Mouse (Mus musculus) embryonic facial prominence, embryonic 11.5 days (tissue): Measurements from ENCODE around the gene Grem1. TPM values are rescaled to one million over a fixed set of nuclear protein-coding genes. Genes with fewer than 3 reads are reported as not detected.

Experiments
- ATAC-seq: fragments of 200-750 bp; cut with Nextera tagmentation; replicated peaks from 2 replicates; pipeline ENCODE4 v1.8.0; 2017; ENCODE audit warnings: low read depth; ENCODE audit not compliant: insufficient number of reproducible peaks, low FRiP score, low TSS enrichment
- DNase-seq: peaks from one replicate; pipeline ENCODE4 v3.0.0-alpha.2; 2015; ENCODE audit warnings: low spot score
- H3K27ac ChIP-seq: fragments of 300-500 bp; sonication (generic); replicated peaks from 2 replicates; pipeline ENCODE4 v1.5.1; 2014; ENCODE audit warnings: mild to moderate bottlenecking, low read depth, low read length, control low read depth
- H3K27me3 ChIP-seq: fragments of 300-500 bp; sonication (generic); 2 replicates; pipeline ENCODE4 v1.6.1; 2014; ENCODE audit warnings: mild to moderate bottlenecking, low read length, moderate library complexity, mixed read lengths; ENCODE audit not compliant: control insufficient read depth, insufficient read depth
- H3K36me3 ChIP-seq: fragments of 300-500 bp; sonication (generic); replicated peaks from 2 replicates; pipeline ENCODE4 v1.6.1; 2014; ENCODE audit warnings: low read depth, mild to moderate bottlenecking, low read length, moderate library complexity, mixed read lengths; ENCODE audit not compliant: control insufficient read depth, insufficient read depth
- H3K4me1 ChIP-seq: fragments of 300-500 bp; sonication (generic); 2 replicates; pipeline ENCODE4 v1.6.1; 2014; ENCODE audit warnings: low read length, mixed read lengths; ENCODE audit not compliant: control insufficient read depth, insufficient read depth
- H3K4me2 ChIP-seq: fragments of 300-500 bp; sonication (generic); 2 replicates; pipeline ENCODE4 v1.6.1; 2014; ENCODE audit warnings: low read depth, mild to moderate bottlenecking, control low read depth, low read length, moderate library complexity
- H3K4me3 ChIP-seq: fragments of 300-500 bp; sonication (generic); 2 replicates; pipeline ENCODE4 v1.5.1; 2014; ENCODE audit warnings: low read depth, low read length, control low read depth
- H3K9ac ChIP-seq: fragments of 300-500 bp; sonication (generic); replicated peaks from 2 replicates; pipeline ENCODE4 v1.6.1; 2014; ENCODE audit warnings: mild to moderate bottlenecking, control low read depth, low read length
- H3K9me3 ChIP-seq: fragments of 300-500 bp; sonication (generic); replicated peaks from 2 replicates; pipeline ENCODE4 v1.6.1; 2016; ENCODE audit warnings: mild to moderate bottlenecking, low read length, inconsistent platforms, mixed read lengths; ENCODE audit not compliant: control insufficient read depth
- WGBS: fragments of 180-500 bp; shearing (Covaris S2); extraction: QIAGEN DNeasy Blood & Tissue Kit; methylation state at CpG from one replicate; pipeline ENCODE4 v1.1.7; 2014; 5-methylcytosine and 5-hydroxymethylcytosine counted together
- polyA plus RNA-seq: library from polyadenylated mRNA; unstranded; fragments of >200 nt; fragmentation: Nextera tagmentation; extraction: Ambion mirVana; gene quantifications from 2 replicates; pipeline ENCODE4 v1.2.1, GENCODE M21; 2014

The Grem1 gene
- polyA plus RNA-seq, 1 experiment from 2014 or later, result 0.80 TPM

DNA sequence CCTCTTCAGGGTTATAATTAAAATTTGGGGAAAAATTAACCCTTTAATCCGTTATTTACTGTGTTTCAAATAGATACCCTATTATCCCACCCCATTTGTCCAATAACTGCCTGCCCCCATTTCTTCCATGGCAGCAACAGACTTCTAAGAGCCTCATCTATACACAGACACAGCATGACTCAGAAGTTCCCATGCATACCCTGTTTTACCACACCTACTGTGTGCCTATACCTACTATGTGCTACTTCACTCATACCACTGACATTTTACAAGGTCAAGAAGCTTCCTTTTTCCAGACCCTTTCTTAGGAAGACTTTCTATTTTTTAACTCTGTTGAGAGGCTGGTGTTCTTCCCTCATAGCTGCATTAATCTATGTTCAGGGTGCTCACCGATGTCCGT is 35.1 kb upstream of the Grem1 start:
- no peaks in the 10 kb centered on the region for H3K4me1 ChIP-seq
- H3K9me3 ChIP-seq, result no peaks in the 10 kb centered on the region
- no peak overlapping the region for H3K4me3 ChIP-seq
- no peak overlapping the region for H3K9ac ChIP-seq
- no peak for DNase-seq
- WGBS, result 86% methylated on average over 3 of the region's 3 CpGs
- H3K4me2 ChIP-seq, result no peak overlapping the region
- H3K27me3 ChIP-seq, result no peaks in the 10 kb centered on the region
- H3K36me3 ChIP-seq, result no peaks in the 10 kb centered on the region
- no peak overlapping the region for H3K27ac ChIP-seq
- ATAC-seq, result no peak

DNA sequence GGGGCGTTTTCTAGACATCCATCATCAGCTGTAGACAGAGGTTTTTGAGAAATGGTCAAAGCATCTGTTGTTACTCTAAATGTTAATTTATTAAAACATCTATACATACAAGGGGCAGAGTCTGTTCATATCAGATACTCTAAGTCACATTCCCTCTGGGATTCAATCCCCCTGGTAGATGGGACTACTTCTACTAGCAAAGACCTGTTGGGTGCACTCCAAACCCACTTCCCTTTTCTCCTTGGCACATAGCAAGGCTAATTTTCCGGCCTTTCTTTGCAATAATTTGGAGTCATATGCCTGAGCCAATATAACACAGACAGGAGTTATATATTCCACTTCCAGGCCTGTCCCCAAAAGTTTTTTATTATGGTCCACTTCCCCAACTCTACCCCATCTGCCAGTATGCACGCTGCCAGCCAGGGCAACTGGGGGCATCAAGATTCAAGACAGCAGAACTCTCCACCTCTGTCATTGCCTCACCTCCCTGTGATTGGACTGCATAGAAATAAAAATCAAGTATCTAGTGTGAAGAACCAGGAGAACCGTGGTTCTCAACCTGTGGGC is 30.5 kb upstream of the Grem1 start:
- Histone ChIP-seq H3K27ac (no peak overlapping the region), H3K9ac (no peak overlapping the region), H3K4me3 (no peak overlapping the region), H3K27me3 (no peaks in the 10 kb centered on the region), H3K36me3 (no peaks in the 10 kb centered on the region), H3K4me2 (no peak overlapping the region), H3K4me1 (no peaks in the 10 kb centered on the region), H3K9me3 (no peaks in the 10 kb centered on the region)
- WGBS, result 87% methylated on average over 4 of the region's 4 CpGs
- no peak for ATAC-seq
- DNase-seq, result no peak

- H3K9ac ChIP-seq, result no peak overlapping the region
- no peaks in the 10 kb centered on the region for H3K27me3 ChIP-seq
- no peak overlapping the region for H3K4me2 ChIP-seq
- no peaks in the 10 kb centered on the region for H3K9me3 ChIP-seq
- ATAC-seq (no peak), DNase-seq (no peak)
- H3K4me3 ChIP-seq, result no peak overlapping the region
- H3K36me3 ChIP-seq, result no peaks in the 10 kb centered on the region
- WGBS, result 88% methylated on average over 4 of the region's 4 CpGs
- H3K4me1 ChIP-seq, result no peaks in the 10 kb centered on the region
- H3K27ac ChIP-seq, result no peak overlapping the region
These were observed 29.4 kb upstream of the Grem1 start for GRCm38 (mm10) chr2:113787882-113788281.

GRCm38 (mm10) chr2:113784851-113785250 is 26.4 kb upstream of the Grem1 start:
- no peak overlapping the region for H3K4me3 ChIP-seq
- H3K27ac ChIP-seq, result no peak overlapping the region
- no peaks in the 10 kb centered on the region for H3K9me3 ChIP-seq
- WGBS, result 73% methylated on average over 3 of the region's 3 CpGs
- no peak overlapping the region for H3K4me2 ChIP-seq
- no peaks in the 10 kb centered on the region for H3K4me1 ChIP-seq
- no peaks in the 10 kb centered on the region for H3K36me3 ChIP-seq
- no peak overlapping the region for H3K9ac ChIP-seq
- ATAC-seq, result no peak
- DNase-seq, result no peak
- H3K27me3 ChIP-seq, result no peaks in the 10 kb centered on the region

GRCm38 (mm10) chr2:113781521-113781920 is 23.1 kb upstream of the Grem1 start:
- H3K27me3 ChIP-seq, result no peaks in the 10 kb centered on the region
- no peak for ATAC-seq
- no peak overlapping the region for H3K4me2 ChIP-seq
- H3K9ac ChIP-seq, result no peak overlapping the region
- no peaks in the 10 kb centered on the region for H3K4me1 ChIP-seq
- H3K36me3 ChIP-seq, result no peaks in the 10 kb centered on the region
- no peak for DNase-seq
- no peak overlapping the region for H3K27ac ChIP-seq
- H3K9me3 ChIP-seq, result no peaks in the 10 kb centered on the region
- WGBS, result 78% methylated on average over 4 of the region's 4 CpGs
- H3K4me3 ChIP-seq, result no peak overlapping the region

DNA sequence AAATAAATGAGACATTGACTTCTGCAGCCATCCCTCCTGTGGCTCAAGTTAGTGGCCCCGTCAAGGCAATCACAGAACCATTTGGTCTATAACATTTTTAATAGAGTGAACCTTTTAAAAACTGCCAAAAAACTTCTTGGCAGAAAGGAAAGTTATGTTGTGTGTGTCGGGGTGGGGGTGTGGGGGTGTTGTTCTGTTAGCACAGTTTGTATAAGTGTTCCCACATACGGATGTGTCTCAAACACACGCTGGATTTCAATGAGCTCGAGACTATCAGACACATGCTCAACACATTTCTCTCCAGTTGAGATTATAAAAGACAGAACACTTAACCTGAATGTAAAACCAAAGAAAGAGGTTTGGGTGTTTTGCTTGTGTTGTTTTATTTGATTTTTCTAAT is 22.7 kb upstream of the Grem1 start:
- DNase-seq, result no peak
- WGBS, result 88% methylated on average over 5 of the region's 5 CpGs
- Histone ChIP-seq H3K9ac (no peak overlapping the region), H3K9me3 (no peaks in the 10 kb centered on the region), H3K4me1 (no peaks in the 10 kb centered on the region), H3K4me2 (no peak overlapping the region), H3K27me3 (no peaks in the 10 kb centered on the region), H3K36me3 (no peaks in the 10 kb centered on the region), H3K4me3 (no peak overlapping the region), H3K27ac (no peak overlapping the region)
- no peak for ATAC-seq

GRCm38 (mm10) chr2:113779336-113779735 is 20.9 kb upstream of the Grem1 start:
- Histone ChIP-seq H3K4me1 (no peaks in the 10 kb centered on the region), H3K27me3 (no peaks in the 10 kb centered on the region), H3K9ac (no peak overlapping the region), H3K9me3 (no peaks in the 10 kb centered on the region), H3K4me3 (no peak overlapping the region), H3K4me2 (no peak overlapping the region), H3K36me3 (no peaks in the 10 kb centered on the region), H3K27ac (no peak overlapping the region)
- WGBS, result 88% methylated on average over 3 of the region's 3 CpGs
- no peak for ATAC-seq
- no peak for DNase-seq

GRCm38 (mm10) chr2:113778036-113778435 is 19.6 kb upstream of the Grem1 start:
- H3K4me2 ChIP-seq, result no peak overlapping the region
- no peaks in the 10 kb centered on the region for H3K9me3 ChIP-seq
- no peaks in the 10 kb centered on the region for H3K27me3 ChIP-seq
- no peaks in the 10 kb centered on the region for H3K36me3 ChIP-seq
- WGBS, result 77% methylated on average over 6 of the region's 6 CpGs
- DNase-seq, result no peak
- H3K4me3 ChIP-seq, result no peak overlapping the region
- H3K9ac ChIP-seq, result no peak overlapping the region
- no peak overlapping the region for H3K27ac ChIP-seq
- H3K4me1 ChIP-seq, result no peaks in the 10 kb centered on the region
- no peak for ATAC-seq
